Mouse (Mus musculus) c-Kit-negative CD71-positive TER-119-positive erythroid progenitor cells, embryonic 14.5 days (primary cell): ENCODE measurements around the gene Mmp15.

Experiments
- DNase-seq: peaks from one replicate; pipeline ENCODE4 v3.0.0-alpha.2; 2013; ENCODE audit warnings: low read depth, low spot score

Mmp15 gene

GRCm38 (mm10) chr8:95352151-95352870, at the start of gene Mmp15:
Gene Mmp15, plus strand, starts transcription at chr8:95352268.
- no peak for DNase-seq

- DNase-seq = peak; percentile 20
Observed at GRCm38 (mm10) chr8:95302410-95302809, 49.7 kb upstream of the Mmp15 start.

- no peak for DNase-seq
Observed at GRCm38 (mm10) chr8:95305526-95305925, 46.5 kb upstream of the Mmp15 start.

GRCm38 (mm10) chr8:95306431-95306830, 45.6 kb upstream of the Mmp15 start, which contains the start of gene Cngb1:
Gene Cngb1, minus strand, starts transcription at chr8:95306585.
- no peak for DNase-seq

- no peak for DNase-seq
Observed at GRCm38 (mm10) chr8:95310342-95310970, 41.6 kb upstream of the Mmp15 start, which contains the start of gene Tepp. Gene Tepp, plus strand, starts transcription at chr8:95310566.

DNA sequence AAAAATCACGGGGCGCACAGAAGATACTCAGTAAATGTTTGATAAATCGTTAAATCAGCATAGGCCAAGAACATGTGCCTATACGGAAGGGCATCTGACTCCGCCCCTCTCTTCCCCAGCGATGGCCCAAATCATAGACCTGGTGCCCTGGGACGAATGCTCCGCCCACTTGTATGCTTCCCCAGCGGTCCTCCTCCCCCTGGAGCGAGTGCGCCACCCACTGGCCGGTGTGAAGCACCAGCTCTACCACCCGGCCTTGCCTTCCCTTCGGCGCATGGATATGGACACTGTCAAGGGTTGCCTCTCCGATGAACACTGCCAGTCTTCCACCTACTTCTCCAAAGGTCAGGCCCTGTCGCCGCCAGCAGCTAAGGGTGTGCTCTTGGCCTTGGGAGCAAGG, 39.2 kb upstream of the Mmp15 start:
- DNase-seq = no peak

DNA sequence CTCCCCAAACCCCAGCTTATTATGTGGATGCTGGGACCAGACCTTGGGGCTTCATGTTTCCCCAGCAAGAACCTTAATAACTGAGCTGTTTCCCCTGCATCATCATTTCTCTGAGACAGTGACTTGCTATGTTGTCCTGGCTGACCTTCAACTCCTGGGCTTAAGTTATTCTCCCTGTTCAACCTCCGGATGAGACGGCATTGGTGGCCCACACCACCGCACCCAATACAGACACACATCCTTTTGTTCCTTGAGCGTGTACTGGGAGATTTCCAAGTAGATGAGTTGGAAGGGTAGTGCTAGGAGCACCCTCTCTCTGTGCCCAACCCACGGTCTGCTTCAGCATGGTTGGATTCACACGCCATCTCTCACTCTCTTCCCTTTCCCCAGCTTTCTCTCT, 38.2 kb upstream of the Mmp15 start:
- no peak for DNase-seq

- DNase-seq = no peak
Observed at GRCm38 (mm10) chr8:95314707-95315106, 37.4 kb upstream of the Mmp15 start.

DNA sequence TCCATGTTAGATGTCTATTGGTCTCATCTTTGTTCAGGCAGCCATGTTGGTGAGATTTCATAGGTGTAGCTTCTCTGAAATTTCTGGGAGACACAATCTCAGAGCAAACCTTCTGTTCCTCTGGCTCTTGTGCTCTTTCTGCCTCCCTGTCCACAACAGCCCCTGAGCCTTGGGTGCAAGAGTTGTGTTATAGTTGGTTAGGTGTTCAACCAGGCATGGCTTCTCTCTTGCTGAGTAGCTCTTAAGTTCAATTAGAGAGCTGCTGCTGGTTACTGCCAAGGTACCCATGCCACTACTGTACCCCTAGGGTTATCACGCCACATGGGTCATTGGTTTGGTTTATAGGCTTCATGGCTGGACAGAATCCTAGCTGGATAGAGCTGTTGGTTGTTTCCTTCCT, 36.7 kb upstream of the Mmp15 start:
- no peak for DNase-seq

GRCm38 (mm10) chr8:95320224-95321139, 31.6 kb upstream of the Mmp15 start:
- no peak for DNase-seq

DNA sequence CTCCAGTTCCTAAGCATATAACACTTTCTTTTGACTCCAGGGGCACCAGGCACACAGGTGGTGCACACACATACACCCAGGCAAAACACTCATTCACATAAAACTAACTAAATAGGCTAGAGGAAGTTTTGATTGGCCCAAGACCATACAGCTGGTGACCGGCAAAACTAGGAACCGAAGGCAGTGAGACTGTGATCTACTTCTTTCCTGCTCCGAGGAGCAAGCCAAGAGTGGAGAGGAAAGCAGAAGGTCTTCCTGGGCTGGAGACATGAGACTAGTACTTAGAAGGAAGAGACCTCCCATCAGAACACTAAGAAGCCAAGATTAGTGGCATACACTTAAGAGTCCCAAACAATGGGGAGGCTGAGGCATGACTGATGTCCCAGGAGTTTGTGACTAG, 28.9 kb upstream of the Mmp15 start:
- no peak for DNase-seq

- no peak for DNase-seq
Observed at GRCm38 (mm10) chr8:95324646-95325045, 27.4 kb upstream of the Mmp15 start.

GRCm38 (mm10) chr8:95326822-95327221, 25.2 kb upstream of the Mmp15 start:
- no peak for DNase-seq

DNA sequence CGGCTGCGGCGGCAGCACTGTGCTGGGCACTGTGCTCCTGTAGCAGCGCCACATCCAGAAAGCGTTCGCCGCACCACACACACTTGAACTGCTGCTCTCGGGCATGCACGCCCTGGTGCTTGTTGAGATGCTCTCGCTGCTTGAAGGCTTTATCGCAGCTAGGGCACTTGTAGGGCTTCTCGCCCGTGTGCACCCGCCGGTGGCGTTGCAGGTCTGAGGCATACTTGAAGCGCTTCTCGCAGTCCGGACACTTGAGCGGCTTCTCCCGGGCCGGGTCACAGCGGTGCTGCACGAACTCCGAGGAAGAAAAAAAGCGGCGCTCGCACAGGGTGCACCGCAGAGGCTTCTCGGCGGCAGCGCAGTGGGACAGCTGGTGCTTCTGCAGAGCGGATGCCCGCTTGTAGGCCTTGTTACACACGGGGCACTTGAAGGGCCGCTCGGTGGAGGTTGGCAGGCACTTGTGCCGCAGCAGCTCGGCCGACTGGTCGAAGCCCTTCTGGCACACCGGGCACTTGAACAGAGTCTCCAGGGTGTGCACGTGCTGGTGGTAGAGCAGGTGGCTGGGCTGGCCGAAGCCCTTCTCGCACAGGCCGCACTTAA, 24.1 kb upstream of the Mmp15 start:
- DNase-seq = no peak

DNA sequence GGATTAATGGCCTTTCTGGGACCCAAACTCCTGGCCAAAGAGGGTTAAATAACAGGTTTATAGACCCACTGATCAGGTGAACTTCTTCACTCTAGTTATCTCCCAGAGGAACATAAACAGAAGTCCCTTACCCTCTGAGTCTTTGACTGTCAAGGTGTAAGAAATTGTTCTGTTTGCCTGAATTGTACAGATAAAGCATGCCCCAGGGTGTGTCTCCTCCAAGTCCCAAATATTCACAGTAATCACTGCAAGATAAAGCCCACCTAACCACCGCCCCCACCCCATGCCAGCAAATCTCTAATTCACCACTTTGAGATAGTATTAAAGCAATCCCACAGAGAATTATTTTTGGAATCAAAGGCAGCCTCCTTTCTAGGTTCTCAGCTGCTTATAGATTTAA, 21.7 kb upstream of the Mmp15 start:
- DNase-seq = no peak

DNA sequence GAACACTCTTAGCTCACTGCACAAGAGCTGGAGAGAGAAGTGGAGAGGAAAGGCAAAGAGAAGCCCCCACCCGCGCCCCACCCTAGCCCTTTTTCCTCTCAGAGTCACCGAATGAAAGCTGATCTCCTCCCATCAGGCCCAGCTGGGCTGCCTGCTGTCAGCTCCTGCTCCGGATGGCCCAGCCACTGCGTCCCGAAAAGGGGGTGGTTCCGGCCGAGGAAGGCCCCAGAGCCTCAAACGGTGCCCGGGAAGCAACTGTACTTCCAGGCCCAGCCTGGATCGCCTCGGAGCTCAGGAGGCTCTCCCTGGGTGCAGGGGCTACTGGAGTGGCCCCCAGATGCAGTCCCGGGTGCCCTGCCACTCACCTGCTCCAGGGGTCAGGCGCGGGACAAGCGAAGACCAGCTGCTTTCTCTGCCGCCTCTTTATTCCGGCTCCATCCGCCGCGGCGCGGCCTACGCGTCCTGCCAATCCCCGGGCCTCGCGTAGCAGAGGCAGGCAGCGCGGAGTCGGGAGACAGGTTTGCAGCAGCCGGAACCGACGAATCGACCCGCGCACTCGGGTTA, 20.8 kb upstream of the Mmp15 start:
- DNase-seq = no peak

GRCm38 (mm10) chr8:95331720-95332436, 20.2 kb upstream of the Mmp15 start, which contains the start of the genes Zfp319 and Usb1:
Gene Zfp319, minus strand, starts transcription at chr8:95331950.
Gene Usb1, plus strand, starts transcription at chr8:95332284.
- DNase-seq = peak; percentile 77

GRCm38 (mm10) chr8:95332437-95333199, 19.4 kb upstream of the Mmp15 start:
- no peak for DNase-seq

GRCm38 (mm10) chr8:95335706-95336105, 16.4 kb upstream of the Mmp15 start:
- DNase-seq = no peak

GRCm38 (mm10) chr8:95336363-95336762, 15.7 kb upstream of the Mmp15 start:
- DNase-seq = no peak
